Comparison of ENCODE assay signal across 21 mouse cellular contexts in the genomic region with DNA sequence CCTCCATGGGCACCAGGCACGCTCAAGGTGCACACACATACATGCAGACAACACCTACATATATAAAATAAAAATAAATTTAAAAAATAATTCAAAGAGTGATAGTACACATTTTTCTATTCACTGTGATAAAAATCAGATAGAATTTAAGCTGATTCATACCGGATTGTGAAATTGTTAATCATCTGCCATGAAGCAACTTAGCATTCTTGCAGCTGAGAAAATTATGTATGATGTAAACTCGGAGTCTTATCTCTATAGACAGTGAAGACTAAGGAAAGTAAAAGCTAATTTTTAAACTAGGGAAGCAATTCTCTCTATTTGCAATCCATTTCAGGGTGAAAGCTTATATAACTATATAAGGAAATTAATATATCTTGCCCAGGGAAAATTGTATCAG. TPM values are rescaled to one million over a fixed set of nuclear protein-coding genes. Genes with fewer than 3 reads are reported as not detected.
"Had no signal": no experiment of that assay in that cellular context is flagged by ENCODE, and none has a peak within 500 bp of the region (broad histone marks: within the 10 kb centered on the region; RNA-seq: fewer than 3 reads in every experiment).

No protein-coding gene starts in this region.

- H3K36me3 ChIP-seq: liver, embryonic 15.5 days; lung, embryonic 15.5 days; midbrain, embryonic 13.5 days; midbrain, embryonic 15.5 days; neural tube, embryonic 13.5 days; neural tube, embryonic 15.5 days; stomach, embryonic 15.5 days had no signal

- H3K9ac ChIP-seq: liver, embryonic 15.5 days; liver, postnatal 0 days; lung, embryonic 15.5 days; midbrain, embryonic 13.5 days; midbrain, embryonic 15.5 days; neural tube, embryonic 13.5 days; neural tube, embryonic 15.5 days; stomach, embryonic 15.5 days had no signal

- H3K4me2 ChIP-seq: liver, embryonic 15.5 days; lung, embryonic 15.5 days; midbrain, embryonic 11.5 days; midbrain, embryonic 13.5 days; midbrain, embryonic 15.5 days; neural tube, embryonic 13.5 days; neural tube, embryonic 15.5 days; stomach, embryonic 15.5 days had no signal

- DNase-seq: liver, postnatal 0 days; lung, adult 2 months; lung, postnatal 10 days; lung, postnatal 36 days; right cerebral cortex, postnatal 14 days; thymus, postnatal 14 days; thymus, postnatal 36 days had no signal

- ATAC-seq: liver, postnatal 0 days; midbrain, embryonic 13.5 days; midbrain, embryonic 15.5 days had no signal

- H3K9me3 ChIP-seq: liver, embryonic 15.5 days; lung, embryonic 15.5 days; megakaryocyte, embryonic 14.5 days; midbrain, embryonic 13.5 days; midbrain, embryonic 15.5 days; neural tube, embryonic 13.5 days; neural tube, embryonic 15.5 days; stomach, embryonic 15.5 days had no signal

- H3K27me3 ChIP-seq: liver, embryonic 15.5 days; lung, embryonic 15.5 days; megakaryocyte, embryonic 14.5 days; midbrain, embryonic 13.5 days; midbrain, embryonic 15.5 days; neural tube, embryonic 13.5 days; neural tube, embryonic 15.5 days; stomach, embryonic 15.5 days had no signal

- H3K27ac ChIP-seq: liver, embryonic 15.5 days; lung, embryonic 15.5 days; macrophage; midbrain, embryonic 13.5 days; midbrain, embryonic 15.5 days; neural tube, embryonic 13.5 days; neural tube, embryonic 15.5 days; stomach, embryonic 15.5 days; stomach, postnatal 0 days had no signal

- H3K4me3 ChIP-seq: liver, embryonic 15.5 days; lung, embryonic 15.5 days; megakaryocyte, embryonic 14.5 days; midbrain, embryonic 13.5 days; midbrain, embryonic 15.5 days; neural tube, embryonic 13.5 days; neural tube, embryonic 15.5 days; stomach, embryonic 15.5 days had no signal

- H3K4me1 ChIP-seq: liver, embryonic 15.5 days; lung, embryonic 15.5 days; megakaryocyte, embryonic 14.5 days; midbrain, embryonic 15.5 days; stomach, embryonic 15.5 days had no signal

RNA-seq across cellular contexts. Expression of gene Gm49321, which starts 41.0 kb away (rescaled TPM):
- total RNA-seq: midbrain, postnatal 0 days; monocyte, adult 5-6 weeks had no signal
- polyA plus RNA-seq: lung, adult 2 months; macrophage; testis, adult 2 months had no signal
